In the genomic region with DNA sequence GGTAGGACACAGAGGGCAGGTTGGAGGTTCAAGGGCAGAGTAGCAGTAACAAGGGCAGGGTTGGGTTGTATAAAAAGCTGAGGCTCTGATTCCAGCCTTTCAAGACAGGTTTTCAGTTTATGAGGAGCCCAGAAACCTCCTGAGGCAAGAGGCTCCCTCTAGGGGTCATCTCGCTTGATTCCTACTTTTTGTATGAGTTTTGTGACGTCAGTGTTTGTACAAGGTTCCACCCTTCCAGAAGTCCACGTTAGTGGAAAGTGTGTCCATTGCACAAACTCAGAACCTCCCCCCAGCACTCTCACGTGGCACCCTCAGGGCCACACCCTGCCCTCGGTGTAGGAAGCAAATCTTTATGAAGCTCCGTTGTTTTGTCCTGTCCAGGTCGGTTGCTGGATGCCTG, we compare ENCODE assay signal across 8 mouse cellular contexts. TPM values are rescaled to one million over a fixed set of nuclear protein-coding genes. Genes with fewer than 3 reads are reported as not detected.
DNase-seq lines count a peak whose midpoint lies in the region; ATAC-seq lines count a peak whose summit lies in the region.

No protein-coding gene starts in this region.

- DNase-seq in left cerebral cortex, postnatal 10 days (ENCODE audit: extremely low spot score in 1 of 2, low spot score in 2 of 2): peak; percentile 53 to 59
- no peak for DNase-seq in left cerebral cortex, adult 11 months (ENCODE audit: low spot score)
- DNase-seq in Muller cell, postnatal 12 days (ENCODE audit: inconsistent ontology term): peak; percentile 34
- DNase-seq in embryo, embryonic 10 days (ENCODE audit: low spot score): peak; percentile 60
- DNase-seq in heart, postnatal 10 days: peak; percentile 77 to 79
- DNase-seq in liver: peak; percentile 28
- DNase-seq in right cerebral cortex, postnatal 14 days: no peak

- intact Hi-C loops in left cerebral cortex, postnatal 10 days (cut with DNase I): no loop called here
- intact Hi-C loops in heart, postnatal 10 days (cut with DNase I): loop anchor here (1.0 kb wide), 1 partner anchor 97 kb away; no protein-coding TSS in a partner anchor

- peak; percentile 64 for ATAC-seq in neutrophil, adult 5-6 weeks (ENCODE audit: extremely low read depth, insufficient number of reproducible peaks, low FRiP score, poor library complexity, severe bottlenecking)

RNA-seq across cellular contexts. Expression of a gene that starts 14.7 kb away (rescaled TPM):
- 10 to 100 TPM; 29.9 to 30.9 TPM for total RNA-seq in left cerebral cortex, postnatal 10 days (2021)
- 10 to 100 TPM; 67.4 to 81.0 TPM for total RNA-seq in heart, postnatal 10 days (2021)
- 32.8 and 39.6 TPM in 2 replicates for total RNA-seq in neutrophil, adult 5-6 weeks (2017)

RNA-seq across cellular contexts. Expression of a gene that starts 19.8 kb away (rescaled TPM):
- 1 to 10 TPM; 1.0 to 1.3 TPM for total RNA-seq in left cerebral cortex, postnatal 10 days (2021)
- total RNA-seq in heart, postnatal 10 days (2021): 1 to 10 TPM; 2.0 to 2.2 TPM
- 0.61 and 0.70 TPM in 2 replicates for total RNA-seq in neutrophil, adult 5-6 weeks (2017)

RNA-seq across cellular contexts. Expression of a gene that starts 55.7 kb away (rescaled TPM):
- not detected for total RNA-seq in left cerebral cortex, postnatal 10 days (2021)
- not detected for total RNA-seq in heart, postnatal 10 days (2021)
- total RNA-seq in neutrophil, adult 5-6 weeks (2017): 2.2 TPM in 1 of 2 replicates, not detected in the other

Comparison
In these comparisons a context has a peak if more than half of its experiments do, and no peak if none do; other contexts are left out.
1. DNase-seq: peak in left cerebral cortex, postnatal 10 days (2 of 2), Muller cell, postnatal 12 days (single experiment), embryo, embryonic 10 days (single experiment), heart, postnatal 10 days (2 of 2) and liver (single experiment); none in left cerebral cortex, adult 11 months (single experiment) and right cerebral cortex, postnatal 14 days (single experiment).